Mouse (Mus musculus) frontal cortex, postnatal 25 days (tissue): ENCODE results near the gene Clybl.
A peak's percentile ranks its signal among the peaks of the same experiment; 100 is the strongest.

Experiments
- DNase-seq, 2 experiments: peaks; one replicate each; pipeline ENCODE4 v3.0.0; 2022; ENCODE audit warnings: low spot score in 2 of 2

Gene Clybl

DNA sequence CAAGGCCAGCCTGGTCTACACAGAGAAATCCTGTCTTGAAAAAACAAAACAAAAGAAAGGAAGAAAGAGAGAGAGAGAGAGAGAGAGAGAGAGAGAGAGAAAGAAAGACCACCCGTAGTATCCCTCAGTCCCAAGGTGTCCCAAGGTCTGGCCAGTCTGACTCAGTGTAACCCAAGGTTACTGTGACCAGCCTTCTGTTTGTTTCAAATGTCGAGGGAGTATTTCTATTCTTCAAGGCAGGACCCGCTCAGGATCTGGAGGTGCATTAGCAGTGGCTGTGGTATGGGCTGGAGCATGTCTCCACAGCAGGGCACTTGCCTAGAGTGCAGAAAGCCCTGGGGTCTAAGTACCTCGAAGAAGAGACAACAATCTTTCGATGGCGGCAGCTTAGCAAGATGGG, 15.3 kb downstream of the Clybl start:
- DNase-seq, result no peak

DNA sequence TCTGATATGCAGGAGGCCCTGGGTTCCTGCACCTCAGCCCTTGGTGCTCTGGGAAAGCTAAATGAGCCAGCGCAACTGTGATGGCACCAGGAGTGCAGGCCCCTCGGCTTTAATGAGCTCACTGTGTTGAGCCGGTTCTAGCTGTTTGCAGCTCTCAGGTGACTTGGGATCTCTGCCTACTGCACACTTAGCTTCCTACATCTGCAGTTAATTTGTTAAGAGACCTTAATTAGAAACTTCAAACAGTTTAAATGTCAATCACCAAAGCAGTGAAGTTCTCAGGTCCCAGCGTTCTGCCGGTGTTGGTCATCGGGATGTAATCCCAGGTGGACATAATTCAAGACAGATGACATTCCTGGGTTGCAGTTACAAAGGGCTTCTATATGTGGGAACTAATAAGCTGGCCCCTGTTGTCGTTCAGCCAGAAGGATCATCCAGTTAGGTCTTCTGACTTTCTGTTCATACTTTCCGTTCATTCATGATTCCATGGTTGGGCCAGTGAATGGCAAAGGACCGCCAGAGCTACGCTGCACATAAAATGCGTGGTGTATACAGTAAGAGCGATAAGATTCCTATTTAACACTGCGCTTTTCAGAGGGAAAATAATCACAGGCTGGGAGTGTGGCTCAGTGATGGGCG, 18.9 kb downstream of the Clybl start:
- no peak for DNase-seq

DNA sequence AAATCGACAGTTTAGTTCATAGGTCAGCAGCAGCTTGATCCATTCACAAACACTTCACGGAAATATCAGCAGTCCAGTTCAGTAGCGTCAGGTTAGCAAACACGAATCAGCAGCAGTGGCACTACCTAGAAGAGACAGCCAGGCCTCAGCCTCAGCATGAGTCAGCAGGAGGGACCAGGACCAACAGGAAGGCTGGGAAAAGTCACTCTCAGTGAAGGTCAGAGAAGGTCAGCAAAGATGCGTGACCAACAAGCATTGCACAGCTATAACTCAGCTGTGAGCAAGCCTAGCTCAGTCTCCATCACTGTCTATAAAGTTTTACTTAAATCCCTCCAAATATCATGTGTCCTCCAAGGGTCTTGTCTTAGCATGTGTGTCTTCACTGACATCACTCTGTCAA, 27.7 kb downstream of the Clybl start:
- DNase-seq, result no peak

DNA sequence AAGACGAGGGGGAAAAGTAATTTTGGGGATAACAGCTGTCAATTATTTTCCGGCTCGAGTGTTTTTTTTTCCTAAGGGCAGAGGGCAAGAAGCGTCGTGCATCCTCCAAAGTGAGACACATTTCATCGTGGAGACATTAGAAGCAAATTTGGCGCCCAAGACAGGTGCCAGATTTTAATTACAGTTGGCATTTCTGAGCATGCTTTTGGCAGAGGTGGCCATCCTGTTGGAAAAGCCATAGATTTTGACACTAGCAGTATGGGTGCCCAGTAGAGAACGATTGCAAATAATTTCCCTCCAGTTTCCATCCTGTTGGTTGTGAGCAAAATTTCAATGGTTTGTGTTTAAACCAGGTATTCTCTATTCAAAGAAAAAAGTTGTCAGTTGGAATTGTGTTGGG, 32.1 kb downstream of the Clybl start:
- DNase-seq, result no peak

DNA sequence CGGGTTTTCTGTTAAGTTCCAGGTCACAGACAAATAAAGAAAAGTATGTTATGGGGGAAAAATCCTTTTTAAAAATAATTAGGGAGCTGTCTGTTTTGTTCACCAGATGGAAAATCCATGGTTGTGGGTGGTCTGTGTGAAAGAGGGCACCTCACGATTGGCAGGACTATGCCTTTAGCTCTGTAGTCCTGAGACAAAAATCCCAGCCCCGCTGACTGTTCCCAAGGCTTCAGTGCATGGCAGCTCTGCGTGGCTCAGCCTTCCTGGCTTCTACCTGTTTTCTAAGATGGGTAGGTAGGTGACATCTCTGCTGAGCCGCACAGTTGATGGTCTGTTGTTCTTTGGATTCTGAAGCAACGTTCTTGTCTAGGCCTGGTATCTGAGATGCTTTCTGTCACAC, 32.6 kb downstream of the Clybl start:
- no peak for DNase-seq

DNA sequence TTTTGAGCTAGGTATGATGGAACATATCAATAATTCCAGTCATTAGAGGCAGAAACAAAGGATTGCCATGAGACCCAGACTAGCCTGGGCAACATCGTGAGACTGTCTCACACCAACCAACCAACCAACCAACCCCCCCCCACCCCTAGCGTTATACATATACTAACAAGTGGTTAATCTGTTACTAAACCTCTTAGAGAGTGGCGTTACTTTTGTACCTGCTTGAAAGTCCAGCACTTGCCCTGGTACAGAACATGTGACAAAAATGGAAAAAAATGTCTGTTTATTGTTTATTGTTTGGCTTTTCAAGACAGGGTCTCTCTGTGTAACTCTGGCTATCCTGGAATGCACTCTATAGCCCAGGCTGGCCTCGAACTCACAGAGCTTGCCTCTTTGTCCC, 35.7 kb downstream of the Clybl start:
- no peak for DNase-seq

DNA sequence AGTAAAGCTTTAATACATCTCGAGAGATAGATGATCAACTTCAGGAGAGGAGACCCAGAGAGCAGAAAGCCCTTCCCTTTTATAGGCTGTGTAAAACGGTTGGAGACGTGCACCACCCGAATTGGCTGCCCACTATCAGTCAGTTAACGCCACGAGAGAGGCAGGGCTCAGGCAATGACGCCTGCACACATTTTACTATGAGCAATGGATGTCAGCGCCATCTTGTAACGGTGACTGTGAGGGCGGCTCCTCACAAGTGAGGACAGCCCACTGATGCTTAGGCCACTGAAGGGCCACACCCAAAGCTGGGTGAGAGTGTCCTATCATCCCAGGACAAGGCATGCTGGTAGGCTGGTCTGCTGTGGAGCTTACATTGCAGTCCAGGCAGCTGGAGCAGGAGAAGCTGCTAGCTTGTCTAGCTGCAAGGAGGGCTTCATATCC, 41.5 kb downstream of the Clybl start:
- no peak for DNase-seq

DNA sequence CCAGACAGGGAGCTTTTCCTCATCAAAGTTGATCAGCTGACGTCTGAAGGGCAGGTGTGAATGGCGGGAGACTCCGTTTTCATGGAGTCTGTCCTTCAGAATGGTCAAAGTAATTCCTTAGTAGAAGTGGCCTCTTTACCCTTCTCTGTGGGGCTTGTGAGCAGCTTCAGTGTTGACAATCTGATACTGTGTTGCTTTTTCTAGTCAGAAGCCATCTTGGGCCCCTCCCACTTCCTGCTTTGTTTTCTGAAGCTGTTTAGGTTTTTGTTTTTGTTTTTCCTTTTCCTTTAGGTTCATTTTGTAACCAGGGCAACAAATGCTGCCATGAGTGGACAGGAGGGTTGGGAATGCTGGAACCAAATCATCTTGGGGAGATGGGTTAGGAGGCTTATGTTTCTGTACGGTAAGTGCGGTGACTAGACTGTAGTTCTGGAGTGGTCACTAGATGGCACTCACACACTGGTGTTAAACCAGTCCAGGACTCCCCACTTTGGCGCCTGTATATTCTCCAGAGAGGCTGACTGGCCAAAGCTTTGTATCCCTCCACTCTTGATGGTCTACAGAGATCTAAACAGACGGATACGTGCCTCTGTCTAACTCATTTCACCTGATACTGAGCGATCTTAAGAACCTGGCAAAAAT, 42.1 kb downstream of the Clybl start:
- peak; percentile 67 to 71 for DNase-seq

DNA sequence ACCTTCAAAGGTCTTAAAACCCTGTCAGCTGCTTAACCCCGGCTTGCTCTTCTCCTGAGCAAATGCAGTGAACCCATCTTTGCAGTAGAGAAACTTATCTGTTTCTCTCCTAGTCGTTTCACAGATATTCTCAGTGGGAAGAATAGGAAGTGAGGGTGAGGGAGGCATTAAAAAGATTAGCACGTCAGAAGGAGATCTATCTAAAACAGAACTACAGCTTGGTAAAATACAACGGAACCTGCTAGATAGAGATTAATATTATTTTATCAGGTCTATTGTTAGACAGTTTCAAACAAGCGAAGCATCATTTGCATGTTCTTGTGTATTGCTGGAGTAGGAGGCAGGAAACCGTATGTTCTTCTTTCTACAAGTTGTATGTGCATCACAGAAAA, 42.6 kb downstream of the Clybl start:
- no peak for DNase-seq

DNA sequence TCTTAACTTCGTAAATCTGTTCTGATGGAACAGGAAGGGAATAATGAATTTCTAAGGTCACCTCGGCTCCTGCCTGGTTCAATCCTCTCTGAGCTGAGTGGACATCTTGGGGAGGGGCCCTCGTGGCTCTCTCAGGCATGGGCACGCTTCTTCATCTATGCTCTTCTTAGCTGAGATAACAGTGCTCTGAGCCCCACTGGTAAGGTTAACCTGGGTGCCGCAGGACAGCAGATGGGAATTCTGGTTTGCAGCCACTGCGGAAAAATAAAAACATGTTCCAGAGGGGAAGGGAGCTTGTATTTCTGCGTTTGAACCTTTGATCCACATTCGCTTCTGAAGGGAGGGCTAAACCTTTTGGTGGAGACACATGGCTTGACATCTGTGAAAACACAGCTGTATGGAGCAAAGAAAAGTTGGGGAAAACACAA, 43.0 kb downstream of the Clybl start:
- DNase-seq, result no peak

DNA sequence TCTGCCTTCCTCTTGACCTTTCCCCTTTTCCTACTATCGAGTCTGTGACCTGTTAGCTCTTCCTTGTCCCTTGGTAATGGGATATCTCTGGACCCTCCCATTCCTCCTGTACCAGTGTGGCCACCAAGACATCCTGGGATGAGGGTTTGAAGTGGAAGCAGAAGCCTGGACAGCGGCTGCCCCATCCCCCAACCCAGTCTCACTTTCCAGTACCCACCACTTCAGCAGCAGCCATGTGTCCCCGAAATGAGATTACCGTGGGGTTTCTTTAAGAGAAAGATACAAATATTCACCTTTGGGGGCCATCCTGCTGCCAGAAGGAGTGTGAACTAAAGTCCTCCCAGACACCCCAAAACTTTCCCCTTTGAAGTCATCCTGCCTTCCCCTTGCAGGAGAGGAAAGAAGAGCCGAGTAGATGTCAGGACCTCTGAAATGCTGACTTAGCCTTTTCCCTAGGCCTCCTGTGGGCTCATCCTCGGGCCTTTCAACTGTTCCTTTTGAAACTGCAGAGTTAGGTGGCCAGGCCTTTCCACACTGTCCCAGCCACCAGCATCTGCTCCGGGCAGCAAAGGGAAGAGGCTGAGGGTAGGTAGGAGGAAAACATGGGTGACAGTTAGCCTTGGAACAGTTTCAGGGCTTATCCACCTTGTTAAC, 44.1 kb downstream of the Clybl start:
- DNase-seq, result no peak

DNA sequence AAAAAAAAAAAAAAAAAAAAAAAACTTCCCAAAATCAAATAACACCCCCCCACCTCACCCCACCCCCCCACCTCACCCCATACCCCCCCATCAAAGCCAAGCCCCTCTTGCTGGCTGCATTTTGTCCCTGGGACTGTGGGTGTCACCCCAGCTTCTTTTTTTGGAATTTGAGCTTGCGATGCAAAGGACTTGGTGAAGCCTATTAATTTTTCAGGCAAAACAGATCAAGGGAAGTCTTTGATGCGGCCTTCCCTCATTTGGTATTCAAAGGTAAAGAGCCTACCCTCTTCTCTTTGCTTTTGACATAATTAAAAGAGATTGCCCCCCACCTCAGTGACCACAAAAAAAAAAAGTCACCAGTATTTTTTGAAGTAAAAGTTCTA, 44.6 kb downstream of the Clybl start:
- DNase-seq, result no peak

DNA sequence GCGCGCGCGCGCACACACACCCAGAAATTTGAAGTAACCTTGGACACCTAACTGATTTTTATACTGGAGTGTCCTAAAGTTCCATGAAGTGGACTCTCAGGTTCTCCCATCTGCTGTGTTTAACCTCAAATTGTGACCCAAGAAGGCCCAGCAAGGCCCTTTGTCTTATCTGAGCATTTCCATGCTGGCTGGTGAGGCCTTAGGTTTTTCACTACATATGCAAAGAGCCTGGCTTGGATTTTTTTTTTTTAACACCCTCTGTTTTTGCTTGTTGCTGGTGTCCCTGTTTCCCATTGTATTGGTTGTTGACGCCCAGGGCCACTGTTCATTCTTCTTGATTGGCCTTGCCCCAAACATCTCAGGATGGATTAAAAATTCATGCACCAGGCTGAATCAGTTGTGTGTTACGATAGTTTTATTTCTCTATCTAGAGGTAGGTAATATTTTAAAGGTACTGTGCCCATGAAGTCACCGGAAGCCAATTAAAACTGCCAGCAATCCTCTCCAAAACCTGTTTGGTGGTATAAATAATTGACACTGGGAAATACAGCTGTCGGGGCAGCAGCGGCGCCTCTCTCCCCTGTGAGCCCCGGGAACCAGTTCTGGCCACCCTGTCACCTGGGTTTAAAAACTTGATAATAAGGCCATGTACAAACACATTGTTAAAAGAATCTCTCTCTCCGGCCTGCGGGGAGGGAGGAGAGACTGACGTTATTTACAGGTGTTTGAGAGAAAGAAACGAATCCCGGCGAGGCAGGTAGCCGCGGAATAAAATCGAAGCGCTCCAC, 45.4 kb downstream of the Clybl start:
- no peak for DNase-seq

DNA sequence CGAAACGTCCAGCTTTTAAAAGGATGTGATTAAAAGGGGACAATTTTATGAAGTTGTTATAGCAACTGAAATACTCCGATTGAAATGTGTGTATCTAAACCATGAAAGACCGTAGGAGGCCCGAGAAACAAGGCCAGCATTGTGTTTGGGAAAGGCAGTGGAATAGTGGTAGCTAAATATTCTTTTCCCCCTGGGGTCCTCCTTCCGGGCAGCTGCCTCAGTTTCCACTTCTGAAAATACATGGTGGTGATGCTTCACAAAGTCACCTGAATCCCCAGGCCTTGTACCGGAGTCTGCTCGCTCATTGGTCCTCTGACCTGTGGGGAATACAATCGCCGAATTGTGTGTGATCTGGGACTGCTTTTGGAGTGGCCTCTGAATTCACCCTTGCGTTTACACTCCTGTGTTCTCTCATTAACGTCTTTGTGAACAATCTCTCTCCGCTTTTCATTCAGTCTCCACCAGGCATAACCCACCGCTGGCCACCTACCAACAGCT, 46.0 kb downstream of the Clybl start:
- no peak for DNase-seq

DNA sequence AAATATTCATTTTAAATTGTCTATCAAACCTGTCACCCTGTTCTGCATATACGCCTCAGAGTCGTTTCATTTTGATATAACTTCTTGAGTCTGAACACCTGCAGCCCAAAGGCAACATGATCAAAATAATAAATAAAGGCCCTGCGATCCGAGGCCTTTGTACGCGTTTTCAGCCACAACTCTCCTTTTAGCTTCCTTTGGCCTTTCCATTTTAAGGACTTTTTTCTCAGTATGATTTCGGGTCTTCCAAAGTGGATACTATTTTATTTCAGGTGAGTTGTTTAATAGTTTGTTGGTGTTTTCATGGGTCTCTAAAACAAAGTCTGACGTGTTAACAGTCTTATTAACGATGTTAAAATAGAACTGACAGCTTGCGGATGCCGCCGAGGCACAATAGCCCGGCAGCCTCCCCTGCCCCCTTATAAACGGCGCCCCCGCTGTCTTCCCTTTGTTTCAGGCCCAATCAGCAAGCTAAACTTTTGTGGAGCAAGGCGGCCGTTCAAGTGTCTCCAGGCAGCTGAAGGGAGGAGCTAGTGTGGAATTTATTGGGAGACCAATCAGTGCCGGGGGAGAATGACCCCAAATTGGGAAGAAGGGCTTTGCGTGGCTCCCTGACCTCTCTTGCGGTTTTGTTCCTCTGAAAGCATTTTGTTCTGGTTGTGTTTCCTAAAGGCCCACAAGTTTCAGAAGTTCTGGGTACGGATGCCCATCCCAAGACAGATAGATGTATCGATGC, 47.5 kb downstream of the Clybl start:
- DNase-seq, result no peak

DNA sequence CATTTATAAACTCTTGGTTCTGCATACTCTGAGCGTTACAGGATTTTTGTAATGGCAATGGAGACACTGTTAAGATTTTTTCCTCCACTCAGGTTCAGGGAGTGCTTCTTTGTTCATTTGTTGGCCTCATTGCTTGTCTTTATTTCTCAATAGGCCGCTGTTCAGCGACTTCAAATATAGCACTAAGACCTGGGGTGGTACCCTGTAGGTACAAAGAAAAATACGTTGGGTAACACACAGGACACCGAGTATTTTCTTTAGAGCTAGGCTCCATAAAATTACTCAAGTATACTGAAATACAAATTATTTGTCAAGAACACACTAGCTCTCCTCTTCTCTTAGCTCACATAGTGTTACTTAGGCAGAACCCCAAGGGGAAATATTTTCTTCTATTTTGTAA, 48.5 kb downstream of the Clybl start:
- DNase-seq, result no peak

DNA sequence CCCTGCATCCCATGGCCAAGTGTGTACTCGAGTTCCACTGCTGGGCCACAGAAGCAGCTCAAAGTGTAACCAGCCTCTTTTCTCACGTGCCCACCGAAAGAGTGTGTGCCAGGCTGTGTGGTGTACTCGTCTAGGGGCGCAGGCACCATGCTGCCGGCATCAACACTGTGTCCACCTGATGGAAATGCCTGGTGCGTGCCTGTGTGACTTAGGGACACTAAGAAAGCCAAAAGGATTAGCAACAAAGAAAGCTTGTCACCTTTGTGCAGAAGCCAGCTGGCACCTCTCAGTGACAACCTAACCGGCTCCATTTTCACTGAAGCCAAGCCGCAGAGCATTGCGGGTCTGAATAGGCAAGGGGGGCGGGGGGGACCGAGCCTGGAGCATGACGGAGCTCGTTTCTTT, 49.1 kb downstream of the Clybl start:
- no peak for DNase-seq

DNA sequence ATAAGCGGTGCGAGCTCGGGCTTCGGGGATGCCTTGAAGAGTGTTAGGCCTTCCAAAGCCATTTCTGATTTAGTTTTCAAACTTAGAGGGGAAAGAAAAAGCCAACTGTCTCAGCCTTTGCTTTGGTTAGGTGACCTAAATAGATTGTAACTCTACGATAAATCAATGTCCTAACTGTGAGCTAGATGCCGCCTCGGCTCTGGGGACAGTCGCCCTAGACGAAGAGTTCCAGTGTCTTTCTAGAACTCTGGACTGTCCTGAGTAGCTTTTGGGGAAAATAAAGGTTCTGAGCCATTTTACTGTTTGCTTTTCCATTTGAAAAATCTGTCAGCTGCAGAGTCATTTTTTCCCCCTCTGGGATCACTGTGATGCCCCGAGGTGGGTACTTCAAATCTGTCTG, 49.6 kb downstream of the Clybl start:
- DNase-seq, result no peak

DNA sequence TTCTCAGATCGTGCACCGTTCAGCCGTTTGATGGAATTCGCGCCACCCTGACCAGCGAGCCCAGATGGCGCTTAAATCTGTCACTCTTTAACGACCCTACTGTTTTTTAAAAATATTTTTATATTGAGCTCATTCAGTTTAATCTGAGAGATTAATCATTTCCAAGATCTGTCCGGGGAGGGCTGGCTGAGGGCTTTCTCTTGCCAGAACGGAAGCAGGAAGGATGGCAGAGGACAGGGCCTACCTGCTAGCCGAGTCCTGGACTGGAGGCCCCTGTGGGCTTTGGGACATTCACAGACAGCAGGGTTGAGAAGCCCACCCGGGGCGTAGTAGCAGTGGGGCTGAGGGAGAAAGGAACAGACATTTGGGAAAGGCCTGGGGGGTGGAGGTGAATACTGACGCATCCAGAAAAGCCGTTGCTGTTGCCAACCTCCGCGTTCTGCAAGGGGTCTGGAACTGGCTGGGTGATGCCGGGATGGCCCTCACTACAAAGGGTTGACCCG, 51.8 kb downstream of the Clybl start:
- DNase-seq, result no peak

DNA sequence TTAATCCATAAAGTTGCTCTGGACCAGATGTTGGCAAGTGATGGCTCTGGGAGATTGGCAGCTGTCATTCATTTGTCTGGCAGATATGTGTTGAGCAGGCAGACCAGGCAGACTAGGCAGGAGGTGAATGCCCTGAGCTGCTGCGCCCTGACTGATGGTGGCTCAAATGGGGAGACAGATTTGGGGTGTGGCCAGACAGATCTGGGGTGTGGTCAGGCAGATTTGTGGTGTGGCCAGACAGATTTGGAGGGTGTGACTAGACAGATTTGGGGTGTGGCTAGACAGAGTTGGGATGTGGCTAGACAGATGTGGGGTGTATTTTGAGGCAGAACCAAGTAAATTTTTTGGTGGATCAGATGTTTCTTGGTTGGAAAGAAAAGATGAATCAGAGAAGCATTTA, 62.4 kb downstream of the Clybl start:
- DNase-seq, result no peak
